Mouse (Mus musculus) G1E (cell line): ENCODE results near the gene Ano1.

Experiments
- CTCF ChIP-seq: IDR thresholded peaks from 2 replicates; pipeline ENCODE4 v1.5.1; 2012; ENCODE audit warnings: low read depth, low read length, inconsistent platforms, mixed read lengths
- GATA1 ChIP-seq: IDR thresholded peaks from 2 replicates; pipeline ENCODE4 v1.6.1; 2012; ENCODE audit warnings: borderline replicate concordance, low read length, inconsistent platforms, mixed read lengths
- POLR2AphosphoS5 ChIP-seq: IDR thresholded peaks from 2 replicates; pipeline ENCODE4 v1.6.1; 2012; ENCODE audit warnings: low read depth, low read length, inconsistent platforms; ENCODE audit not compliant: insufficient replicate concordance
- TAL1 ChIP-seq: conservative IDR thresholded peaks from 2 replicates; pipeline ENCODE4 v1.6.1; 2012; ENCODE audit warnings: low read depth, low read length, inconsistent platforms, mixed read lengths

GRCm38 (mm10) chr7:144604735-144605134 is 147.0 kb downstream of the Ano1 start:
- TF ChIP-seq CTCF (no peak), TAL1 (no peak), GATA1 (no peak), POLR2AphosphoS5 (no peak)
